Mouse (Mus musculus) B cell, adult (primary cell): Measurements from ENCODE around the gene Dbndd1. TPM values are rescaled to one million over a fixed set of nuclear protein-coding genes. Genes with fewer than 3 reads are reported as not detected.

Source experiments
- total RNA-seq: library from RNA; stranded (reverse); gene quantifications from 4 replicates; pipeline ENCODE4 v1.2.4, GENCODE M21; 2023; ENCODE audit not compliant: inconsistent age

Gene Dbndd1
- total RNA-seq: not detected in 4 replicates

GRCm38 (mm10) chr8:123514781-123515539 is at the start of gene Dbndd1:
TSS of gene Dbndd1 (minus strand) at chr8:123515463.

GRCm38 (mm10) chr8:123518667-123519066 is 3.4 kb upstream of the Dbndd1 start, which contains the start of gene Gas8:
TSS of gene Gas8 (plus strand) at chr8:123518834.

GRCm38 (mm10) chr8:123477737-123478258 is 37.5 kb downstream of the Dbndd1 start, which contains the start of gene Afg3l1:
TSS of gene Afg3l1 (plus strand) at chr8:123477903.

Other genes starting within 250 kb of the Dbndd1 start
- 70.1 to 105 TPM (median 89.3 TPM) in 4 replicates for gene Fanca, start 196.9 kb downstream of the Dbndd1 start, total RNA-seq
- not detected in 4 replicates for gene Spire2, start 182.8 kb downstream of the Dbndd1 start, total RNA-seq
- 231 to 266 TPM (median 241 TPM) in 4 replicates for gene Tcf25, start 141.7 kb downstream of the Dbndd1 start, total RNA-seq
- gene Mc1r, start 108.4 kb downstream of the Dbndd1 start, total RNA-seq: not detected in 4 replicates
- 0.26 to 0.58 TPM (median 0.45 TPM) in 3 of 4 replicates, not detected in the other for gene Tubb3, start 104.0 kb downstream of the Dbndd1 start, total RNA-seq
- gene Def8, start 91.9 kb downstream of the Dbndd1 start, total RNA-seq: 9.6 to 14.3 TPM (median 11.6 TPM) in 4 replicates
- gene Afg3l1, start 37.6 kb downstream of the Dbndd1 start, total RNA-seq: 42.4 to 55.1 TPM (median 49.9 TPM) in 4 replicates
- gene Gas8, start 3.4 kb upstream of the Dbndd1 start, total RNA-seq: 2.8 to 5.4 TPM (median 4.1 TPM) in 4 replicates
- not detected in 4 replicates for gene Rhou, start 138.5 kb upstream of the Dbndd1 start, total RNA-seq